21 mouse cellular contexts compared by ENCODE assay signal in the genomic region with DNA sequence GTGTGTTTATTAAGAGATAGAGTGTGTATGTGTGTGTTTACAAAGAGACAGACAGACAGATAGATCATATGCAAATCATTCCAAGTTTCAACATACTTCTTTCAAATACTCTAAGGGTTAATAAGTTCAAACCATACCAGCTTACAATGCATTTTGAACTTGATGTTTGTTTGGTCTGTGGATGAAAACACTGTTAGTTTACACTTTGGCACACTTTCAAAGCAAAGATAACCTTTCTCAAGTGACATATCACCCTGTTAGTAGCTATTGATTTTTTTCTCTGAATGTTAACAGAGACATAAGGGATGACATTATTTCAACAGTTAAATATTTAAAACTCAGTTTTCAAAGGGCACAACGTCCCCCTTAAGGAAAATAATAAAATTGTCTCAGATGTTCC.
A peak's percentile ranks its signal among the peaks of the same experiment; 100 is the strongest.
DNase-seq lines count a peak whose midpoint lies in the region; ATAC-seq and TF ChIP-seq lines count a peak whose summit lies in the region.
"Had no signal": no experiment of that assay in that cellular context is flagged by ENCODE, and none has a peak within 500 bp of the region (broad histone marks: within the 10 kb centered on the region; RNA-seq: fewer than 3 reads in every experiment).

No protein-coding gene starts in this region.

- no peaks in the 10 kb centered on the region for H3K9me3 ChIP-seq in liver, embryonic 11.5 days (ENCODE audit: control insufficient read depth, low read length)
- H3K9me3 ChIP-seq in liver, embryonic 16.5 days (replicated peaks; ENCODE audit: control insufficient read depth, low read length) = no peaks in the 10 kb centered on the region
- no peaks in the 10 kb centered on the region for H3K9me3 ChIP-seq in liver, embryonic 12.5 days (replicated peaks)
- no peaks in the 10 kb centered on the region for H3K9me3 ChIP-seq in liver, postnatal 0 days (ENCODE audit: low read length)

- no peak overlapping the region for H3K4me3 ChIP-seq in liver, adult 2 months (ENCODE audit: insufficient read depth, low read depth, low read length)
- no peak overlapping the region for H3K4me3 ChIP-seq in liver, embryonic 11.5 days (ENCODE audit: low read depth, low read length)
- H3K4me3 ChIP-seq in liver, embryonic 16.5 days (ENCODE audit: low read depth, low read length) = no peak overlapping the region
- no peak overlapping the region for H3K4me3 ChIP-seq in liver, embryonic 12.5 days
- no peak overlapping the region for H3K4me3 ChIP-seq in liver, postnatal 0 days (ENCODE audit: low read depth, low read length)

- H3K9ac ChIP-seq in liver, adult 2 months (ENCODE audit: low read depth, low read length) = no peak overlapping the region
- H3K9ac ChIP-seq in liver, embryonic 11.5 days (ENCODE audit: low read depth, low read length) = no peak overlapping the region
- no peak overlapping the region for H3K9ac ChIP-seq in liver, embryonic 16.5 days (ENCODE audit: low read depth, low read length)
- no peak overlapping the region for H3K9ac ChIP-seq in liver, embryonic 12.5 days
- no peak overlapping the region for H3K9ac ChIP-seq in liver, postnatal 0 days (replicated peaks)

- no peak for TF ChIP-seq POLR2A in liver, adult 2 months (IDR thresholded peaks at IDR 0.05; ENCODE audit: extremely low read depth, insufficient read depth, low read length)

- H3K27ac ChIP-seq in liver, adult 2 months (replicated peaks; ENCODE audit: insufficient read depth, low read depth, low read length) = no peak overlapping the region
- no peak overlapping the region for H3K27ac ChIP-seq in liver, embryonic 11.5 days (ENCODE audit: low read depth, low read length)
- no peak overlapping the region for H3K27ac ChIP-seq in liver, embryonic 16.5 days (ENCODE audit: low read length)
- H3K27ac ChIP-seq in liver, embryonic 12.5 days = no peak overlapping the region
- H3K27ac ChIP-seq in liver, postnatal 0 days (ENCODE audit: low read depth) = no peak overlapping the region

- peak; percentile 92 for DNase-seq in liver, adult 2 months (ENCODE audit: extremely low read depth, low read depth, low spot score)
- no peak for DNase-seq in liver, embryonic 11.5 days (ENCODE audit: low spot score)
- no peak for DNase-seq in liver, postnatal 0 days
- no peak for DNase-seq in liver
- DNase-seq: adrenal gland, adult 2 months; adrenal gland, adult 8-10 months; adrenal gland, postnatal 10 days; adrenal gland, postnatal 14 days; adrenal gland, postnatal 25 days; adrenal gland, postnatal 36 days; B cell, adult 2 months; cerebellum, adult 11 months; cerebellum, adult 11-12 months; cerebellum, adult 18-20 months had no signal

- no peaks in the 10 kb centered on the region for H3K36me3 ChIP-seq in liver, adult 2 months (ENCODE audit: control insufficient read depth, insufficient read depth, low read length)
- H3K36me3 ChIP-seq in liver, embryonic 11.5 days (ENCODE audit: control insufficient read depth, insufficient read depth, low read length) = no peaks in the 10 kb centered on the region
- H3K36me3 ChIP-seq in liver, embryonic 16.5 days (ENCODE audit: control insufficient read depth, insufficient read depth) = no peaks in the 10 kb centered on the region
- H3K36me3 ChIP-seq in liver, embryonic 12.5 days = no peaks in the 10 kb centered on the region
- no peaks in the 10 kb centered on the region for H3K36me3 ChIP-seq in liver, postnatal 0 days (replicated peaks; ENCODE audit: insufficient read depth, low read length)
- H3K36me3 ChIP-seq: G1E had no signal

- WGBS in liver, adult 2 months = 3% methylated on average over 1 of the region's 1 CpGs
- 33% methylated on average over 1 of the region's 1 CpGs for WGBS in liver, embryonic 11.5 days
- WGBS in liver, embryonic 16.5 days (ENCODE audit: insufficient replicate concordance) = 19% methylated on average over 1 of the region's 1 CpGs
- WGBS in liver, embryonic 12.5 days (ENCODE audit: insufficient replicate concordance) = 31% methylated on average over 1 of the region's 1 CpGs
- 33% methylated on average over 1 of the region's 1 CpGs for WGBS in liver, postnatal 0 days (ENCODE audit: insufficient replicate concordance)

- no peak overlapping the region for H3K4me2 ChIP-seq in liver, embryonic 11.5 days
- no peak overlapping the region for H3K4me2 ChIP-seq in liver, embryonic 16.5 days (ENCODE audit: low read depth, low read length)
- no peak overlapping the region for H3K4me2 ChIP-seq in liver, embryonic 12.5 days
- no peak overlapping the region for H3K4me2 ChIP-seq in liver, postnatal 0 days (ENCODE audit: low read depth, low read length)

- H3K4me1 ChIP-seq in liver, adult 2 months (ENCODE audit: control insufficient read depth, insufficient read depth, low read length) = no peaks in the 10 kb centered on the region
- H3K4me1 ChIP-seq in liver, embryonic 11.5 days (replicated peaks; ENCODE audit: control insufficient read depth, insufficient read depth, low read length) = no peaks in the 10 kb centered on the region
- H3K4me1 ChIP-seq in liver, embryonic 16.5 days (ENCODE audit: control insufficient read depth, low read depth, low read length) = no peaks in the 10 kb centered on the region
- no peaks in the 10 kb centered on the region for H3K4me1 ChIP-seq in liver, embryonic 12.5 days
- no peaks in the 10 kb centered on the region for H3K4me1 ChIP-seq in liver, postnatal 0 days (ENCODE audit: insufficient read depth)

- no peaks in the 10 kb centered on the region for H3K27me3 ChIP-seq in liver, adult 2 months (ENCODE audit: control insufficient read depth, insufficient read depth, low read length)
- no peaks in the 10 kb centered on the region for H3K27me3 ChIP-seq in liver, embryonic 11.5 days (replicated peaks; ENCODE audit: control insufficient read depth, insufficient read depth, low read length)
- no peaks in the 10 kb centered on the region for H3K27me3 ChIP-seq in liver, embryonic 16.5 days (ENCODE audit: control insufficient read depth, insufficient read depth, low read depth, low read length)
- H3K27me3 ChIP-seq in liver, embryonic 12.5 days (replicated peaks) = no peaks in the 10 kb centered on the region
- H3K27me3 ChIP-seq in liver, postnatal 0 days (ENCODE audit: insufficient read depth, low read length) = no peaks in the 10 kb centered on the region
- H3K27me3 ChIP-seq: CH12.LX, Patski had no signal

- no peak for ATAC-seq in liver, embryonic 11.5 days (replicated peaks; ENCODE audit: low FRiP score)
- ATAC-seq in liver, embryonic 16.5 days (ENCODE audit: low read depth) = 0 out of 2 replicates have a peak, but pooled peaks have one; percentile 11
- no peak for ATAC-seq in liver, embryonic 12.5 days
- peak; percentile 92 for ATAC-seq in liver, postnatal 0 days
- ATAC-seq: activated CD4-positive, CD25-positive, alpha-beta regulatory T cell, adult 4 months; CD4-positive, CD25-positive, alpha-beta regulatory T cell, adult 4 months; Patski had no signal

- no peak for TF ChIP-seq EP300 in liver, postnatal 0 days (IDR thresholded peaks at IDR 0.05; ENCODE audit: low read depth)

- no peak for TF ChIP-seq CTCF in liver, adult 2 months (IDR thresholded peaks at IDR 0.05; ENCODE audit: low read depth, low read length)
- no peak for TF ChIP-seq CTCF in liver, postnatal 0 days (IDR thresholded peaks at IDR 0.05; ENCODE audit: low read depth)

- no peaks in the 10 kb centered on the region for H3K79me2 ChIP-seq in liver, adult 2 months (ENCODE audit: control insufficient read depth, insufficient read depth, low read length)

Comparison
In these comparisons a context has a peak if more than half of its experiments do, and no peak if none do; other contexts are left out.
1. ATAC-seq: peak in liver, embryonic 16.5 days (single experiment) and liver, postnatal 0 days (single experiment); none in liver, embryonic 11.5 days (single experiment) and liver, embryonic 12.5 days (single experiment).